Mouse (Mus musculus) gastrocnemius, postnatal 10 days (tissue): Measurements from ENCODE around the gene Intu. TPM values are rescaled to one million over a fixed set of nuclear protein-coding genes. Genes with fewer than 3 reads are reported as not detected.

Experiments
- microRNA-seq, 2 experiments: library from miRNA; unstranded; fragments of <30 nt; microRNA quantifications; one replicate each; pipeline ENCODE4 v1.2.0; 2021
- total RNA-seq, 2 experiments: library from RNA; stranded (reverse); gene quantifications; 2 replicates each; pipeline ENCODE4 v1.2.3; 2021

Gene Intu
- total RNA-seq, 2 experiments from 2014 or later = 1.3 to 1.9 TPM

Small RNA genes within 50 kb of the gene (microRNA-seq; reads per million reads assigned to microRNA genes)
- 0 reads per million in 2 experiments for gene Gm23810

Other genes starting within 250 kb of the Intu start
- not detected for gene Slc25a31, start 177.6 kb downstream of the Intu start, total RNA-seq
- gene Hspa4l, start 213.2 kb downstream of the Intu start, total RNA-seq = 1 to 10 TPM; 7.3 to 9.0 TPM